Mouse (Mus musculus) thymus, postnatal 36 days (tissue): ENCODE results near the gene Cfap57.
"Not testable (repeated sequence)": the region's sequence is repeated elsewhere in the genome, so short reads cannot be mapped to it uniquely, and the experiment has no call there.

Experiments used
- DNase-seq, 2 experiments: peaks; one replicate each; pipeline ENCODE4 v3.0.0; 2022; ENCODE audit warnings: mixed read lengths in 2 of 2

Gene Cfap57

GRCm38 (mm10) chr4:118516699-118517496 lies 103.7 kb downstream of the Cfap57 start:
- DNase-seq = no peak

DNA sequence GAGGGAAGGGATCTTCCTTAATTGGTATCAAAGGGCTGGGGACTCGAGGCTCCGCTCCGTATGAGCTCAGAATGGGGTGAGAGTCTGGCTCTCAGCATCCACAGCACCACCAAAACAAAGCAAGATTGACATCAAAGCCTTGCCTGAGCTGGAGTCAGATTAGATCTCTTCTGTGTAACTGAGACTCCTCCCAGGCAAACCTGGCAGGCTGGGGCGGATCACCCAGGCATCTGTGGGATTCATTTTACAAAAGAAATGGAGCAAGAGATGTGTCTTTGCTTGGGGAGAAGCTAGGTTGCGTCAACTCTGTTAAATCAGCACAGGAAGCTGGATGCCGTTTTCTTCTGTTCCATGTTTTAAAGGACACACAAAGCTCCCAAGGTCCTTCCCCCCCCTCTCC lies 111.5 kb downstream of the Cfap57 start:
- no peak for DNase-seq

- DNase-seq = not testable (repeated sequence)
Observed at GRCm38 (mm10) chr4:118507171-118507570, 113.4 kb downstream of the Cfap57 start.

- DNase-seq = no peak
Observed at GRCm38 (mm10) chr4:118505551-118505950, 115.0 kb downstream of the Cfap57 start.
